Mouse (Mus musculus): ENCODE measurements at regions not wholly inside any gene's neighbourhood (a gene's known extent, or its start where the extent isn't known, plus 50 kb on each side); places are given as distances from the start of the nearest gene placed in this dataset.
"Not testable (repeated sequence)": the region's sequence is repeated elsewhere in the genome, so short reads cannot be mapped to it uniquely, and the experiment has no call there.

DNA sequence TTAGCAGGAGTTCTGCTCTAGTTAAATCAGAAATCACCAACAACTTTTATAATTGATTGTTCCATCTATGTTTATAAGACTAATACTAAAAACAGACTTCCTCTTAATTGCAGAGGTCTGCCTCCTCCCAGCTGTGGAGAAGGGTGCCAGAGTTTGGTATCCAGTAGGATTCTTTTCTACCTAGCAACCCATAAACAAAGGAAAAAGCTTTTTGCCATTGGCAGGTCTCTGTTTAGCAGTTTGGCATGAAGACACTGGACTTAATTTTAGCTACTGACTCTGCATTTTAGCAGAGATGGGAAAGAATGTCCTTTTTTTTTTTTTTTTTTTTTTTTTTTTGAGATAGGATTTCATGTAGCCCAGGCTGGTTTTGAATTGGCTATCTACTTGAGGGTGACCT lies 1628.4 kb downstream of the A830018L16Rik start:
- no peak for DNase-seq (ENCODE audit: low spot score in 2 of 2)

- peak in 1 of 2 experiments; percentile 28 for DNase-seq (ENCODE audit: low spot score in 2 of 2)
Observed at GRCm38 (mm10) chr1:13050140-13050775, 1636.4 kb downstream of the A830018L16Rik start.

- not testable (repeated sequence) for DNase-seq (ENCODE audit: low spot score in 2 of 2)
Observed at GRCm38 (mm10) chr1:13051433-13052066, 1637.6 kb downstream of the A830018L16Rik start.

DNA sequence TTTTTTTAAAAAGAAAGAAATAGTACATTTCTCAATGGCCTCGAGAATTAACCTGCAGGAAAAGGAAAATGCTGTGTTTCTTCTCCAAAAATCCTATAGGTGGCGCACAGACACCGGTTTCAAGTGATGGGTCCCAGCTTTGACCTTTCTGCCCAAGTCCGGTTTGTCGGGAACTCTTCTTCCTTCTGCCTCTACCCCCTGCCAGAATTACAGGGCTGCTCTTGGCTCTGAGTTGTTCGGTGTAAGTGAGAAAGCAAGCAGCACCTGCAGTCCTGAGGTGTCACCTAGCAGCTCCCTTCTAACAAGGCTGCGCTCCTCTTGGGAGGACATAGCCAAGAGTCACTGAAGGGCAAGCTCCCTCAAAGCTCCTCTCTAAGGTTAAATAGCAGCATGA lies 1638.2 kb downstream of the A830018L16Rik start:
- DNase-seq (ENCODE audit: low spot score in 2 of 2) = peak in 1 of 2 experiments; percentile 10

GRCm38 (mm10) chr1:13057741-13058140 lies 1643.8 kb downstream of the A830018L16Rik start:
- no peak for DNase-seq (ENCODE audit: low spot score in 2 of 2)

DNA sequence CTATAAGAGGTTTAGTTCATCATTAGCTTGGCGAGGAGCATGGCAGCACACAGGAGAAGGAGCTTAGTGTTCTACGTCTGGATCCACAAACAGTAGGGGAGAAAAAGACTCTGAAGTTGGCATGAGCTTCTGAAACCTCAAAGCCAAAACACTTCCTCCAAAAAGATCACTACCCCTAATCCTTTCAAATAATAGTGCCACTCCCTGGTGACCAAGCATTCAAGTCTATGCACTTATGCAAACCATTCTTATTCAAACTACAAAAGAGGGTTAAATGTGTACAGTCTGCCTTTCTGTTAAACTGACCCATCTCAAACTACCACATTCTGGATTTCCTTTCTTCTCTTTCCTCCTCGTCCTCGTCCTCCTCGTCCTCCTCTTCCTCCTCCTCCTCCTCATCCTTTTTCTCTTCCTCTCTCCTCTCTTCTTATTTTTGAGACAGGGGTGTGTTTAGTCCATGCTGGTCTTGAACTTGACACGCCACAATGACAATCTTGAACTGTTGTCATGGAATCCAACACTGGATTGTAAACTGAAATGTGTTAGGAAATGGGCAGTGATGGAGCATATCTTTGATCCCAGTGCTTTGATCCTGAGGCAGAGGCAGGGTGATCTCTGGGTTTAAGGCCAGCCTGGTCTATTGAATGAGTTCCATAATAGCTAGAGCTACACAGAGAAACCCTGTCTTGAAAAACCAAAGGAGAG lies 1645.9 kb downstream of the A830018L16Rik start:
- DNase-seq (ENCODE audit: low spot score in 2 of 2) = no peak

Measured in left cerebral cortex, adult 9 months (tissue).